Mouse (Mus musculus): Measurements from ENCODE around the gene Alkbh2.

DNA sequence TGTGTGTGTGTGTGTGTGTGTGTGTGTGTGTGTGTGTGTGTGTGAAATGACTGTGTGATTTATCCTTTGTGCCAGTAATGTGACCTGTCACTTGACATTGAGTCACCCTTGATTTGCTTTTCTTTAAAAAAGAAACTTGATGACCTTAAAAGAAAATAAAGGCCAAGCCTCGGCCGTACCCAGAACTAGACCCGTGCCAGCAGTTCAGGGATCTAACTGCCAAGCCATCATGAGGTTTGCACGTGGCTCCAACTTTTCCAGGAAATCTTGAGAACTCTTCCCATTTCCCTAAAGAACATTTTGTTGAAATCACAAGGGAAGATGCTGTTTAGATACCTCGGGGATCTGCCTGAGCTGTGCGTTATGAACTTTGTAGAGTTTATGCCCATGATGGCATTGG, 33.4 kb upstream of the Alkbh2 start:
- TF ChIP-seq CTCF (IDR thresholded peaks at IDR 0.05; ENCODE audit: control insufficient read depth, insufficient read depth, insufficient read length) (no peak), MYOD1 (IDR thresholded peaks at IDR 0.05; ENCODE audit: control insufficient read depth, insufficient read length, low read depth) (no peak), MAX (IDR thresholded peaks at IDR 0.05) (no peak), USF1 (IDR thresholded peaks at IDR 0.05; ENCODE audit: low read depth) (no peak)
